Mouse (Mus musculus): ENCODE data around the gene Trex1.

Gene Trex1

DNA sequence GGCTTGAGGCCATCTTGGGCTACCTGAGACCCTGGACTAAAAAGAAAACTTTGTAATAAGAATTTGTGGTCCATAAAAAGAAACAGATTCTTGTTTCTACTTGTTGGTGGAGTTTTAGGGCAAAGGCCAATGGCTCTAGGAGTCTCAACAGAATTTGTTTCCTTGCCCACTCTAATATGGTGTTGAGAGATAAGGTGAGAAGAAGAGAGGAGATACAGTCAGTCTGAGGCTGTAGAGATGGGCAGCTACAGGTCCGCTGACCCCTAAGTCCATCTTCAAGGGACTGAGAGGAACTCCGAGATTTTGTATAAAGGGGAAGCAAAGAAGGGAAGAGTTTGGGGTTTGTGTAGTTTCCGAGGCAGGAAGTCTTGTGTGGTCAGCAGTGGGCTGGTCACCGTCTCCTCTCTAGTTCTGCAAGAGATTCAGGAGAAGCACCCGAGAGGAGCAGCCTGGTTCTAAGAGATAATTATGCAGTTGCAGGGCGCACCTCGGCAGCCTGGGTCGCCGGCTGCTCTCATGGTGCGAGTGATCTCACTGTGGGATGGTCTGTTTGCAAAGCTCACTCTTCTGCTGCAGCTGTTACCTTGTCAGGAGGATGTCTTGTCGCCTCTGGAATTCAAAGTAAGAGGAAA, 42.4 kb downstream of the Trex1 start:
- no peak for DNase-seq (ENCODE audit: low spot score)

DNA sequence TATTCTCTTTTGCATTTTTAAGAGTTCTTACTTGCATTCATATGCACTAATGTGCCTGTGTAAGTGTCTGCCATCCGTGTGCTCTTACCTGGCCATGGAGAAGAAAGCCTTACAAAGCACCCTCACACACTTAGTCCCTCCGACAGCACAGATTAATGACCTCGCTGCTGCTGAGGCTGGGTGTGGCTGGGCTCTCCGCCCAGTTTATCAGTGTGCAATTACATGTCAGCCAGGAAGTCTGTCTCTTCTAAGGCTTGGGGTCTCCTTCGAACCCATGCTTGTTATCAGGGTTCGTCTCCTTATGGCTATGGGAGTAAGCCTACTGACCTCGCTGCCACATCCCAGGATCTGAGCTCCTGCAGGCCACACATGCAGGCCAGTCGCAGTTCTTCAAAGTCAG, 44.1 kb downstream of the Trex1 start:
- DNase-seq (ENCODE audit: low spot score), result no peak

DNA sequence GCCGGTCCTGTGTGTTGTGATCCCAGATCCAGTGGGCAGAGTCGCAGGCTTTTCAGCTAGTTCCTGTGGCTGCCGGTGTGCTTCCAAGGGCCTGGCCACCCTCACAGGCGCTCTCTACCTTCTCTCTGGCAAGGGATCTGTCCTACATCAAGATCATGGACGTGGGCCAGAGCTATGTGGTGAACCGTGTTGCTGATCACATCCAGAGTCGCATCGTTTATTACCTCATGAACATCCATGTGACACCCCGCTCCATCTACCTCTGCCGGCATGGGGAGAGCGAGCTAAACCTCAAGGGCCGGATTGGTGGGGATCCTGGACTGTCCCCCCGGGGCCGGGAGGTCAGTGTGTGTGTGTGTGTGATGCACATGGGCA, 49.2 kb downstream of the Trex1 start:
- no peak for DNase-seq (ENCODE audit: low spot score)

DNA sequence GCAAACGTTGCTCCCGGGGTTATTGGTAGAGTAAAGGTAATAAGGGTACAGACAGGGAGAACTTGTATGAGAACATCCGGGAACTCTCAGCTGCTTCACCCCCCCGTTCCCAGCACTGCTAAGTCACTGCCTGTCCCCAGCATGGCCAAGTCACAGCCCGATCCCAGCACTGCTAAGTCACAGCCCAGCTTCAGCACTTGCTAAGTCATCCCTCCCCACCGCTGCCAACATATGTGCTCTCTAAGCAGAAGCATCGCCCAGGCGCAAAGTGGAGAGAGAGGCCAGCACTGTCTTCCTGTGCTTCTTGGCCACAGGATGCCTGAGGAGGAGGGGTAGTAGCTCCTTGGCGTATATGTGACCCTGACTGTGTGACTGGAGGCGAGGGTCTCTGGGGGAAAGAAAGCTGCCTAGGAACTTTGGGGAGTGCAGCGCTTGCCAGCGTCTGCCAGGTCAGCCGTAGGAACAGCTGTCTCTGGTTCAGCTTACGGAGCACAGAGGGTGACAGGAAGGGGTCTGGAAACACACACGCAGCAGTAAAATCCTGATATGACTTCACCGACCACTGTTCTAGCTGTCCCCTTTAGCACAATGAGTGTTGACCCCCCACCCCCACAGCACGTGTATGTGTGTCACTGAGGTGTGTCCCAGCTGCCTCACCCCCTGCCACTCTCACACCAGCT, 49.8 kb downstream of the Trex1 start:
- no peak for DNase-seq (ENCODE audit: low spot score)

DNA sequence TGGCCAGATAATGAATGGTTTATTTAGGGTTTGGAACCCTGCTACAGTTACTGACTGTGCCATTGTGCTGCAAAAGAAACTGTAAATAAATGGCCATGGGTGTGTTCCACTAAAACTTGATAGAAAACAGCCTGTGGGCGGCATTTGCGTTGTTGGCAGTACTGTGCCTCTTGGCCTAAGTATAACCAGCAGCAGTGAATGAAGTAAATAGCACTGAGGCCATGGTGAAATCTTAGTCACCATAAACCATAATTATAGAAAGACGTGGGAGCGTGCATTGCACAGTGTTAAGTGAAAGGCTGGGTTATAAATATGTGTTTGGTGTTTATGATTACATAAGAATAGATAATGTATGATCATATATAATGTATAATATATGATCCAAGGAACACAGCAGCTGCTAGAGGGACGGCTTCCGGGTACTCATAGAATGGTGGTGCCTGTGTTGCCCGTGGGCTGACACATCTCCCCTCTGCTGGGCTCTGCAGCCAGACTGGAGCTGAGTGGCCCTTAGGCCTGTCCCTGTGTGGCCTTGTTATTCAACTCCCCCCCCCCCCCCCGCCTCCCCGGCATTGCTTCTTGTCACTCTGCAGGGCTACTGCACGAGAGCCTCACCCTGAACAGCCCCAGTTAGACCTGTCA, 50.4 kb downstream of the Trex1 start:
- DNase-seq (ENCODE audit: low spot score), result no peak

DNA sequence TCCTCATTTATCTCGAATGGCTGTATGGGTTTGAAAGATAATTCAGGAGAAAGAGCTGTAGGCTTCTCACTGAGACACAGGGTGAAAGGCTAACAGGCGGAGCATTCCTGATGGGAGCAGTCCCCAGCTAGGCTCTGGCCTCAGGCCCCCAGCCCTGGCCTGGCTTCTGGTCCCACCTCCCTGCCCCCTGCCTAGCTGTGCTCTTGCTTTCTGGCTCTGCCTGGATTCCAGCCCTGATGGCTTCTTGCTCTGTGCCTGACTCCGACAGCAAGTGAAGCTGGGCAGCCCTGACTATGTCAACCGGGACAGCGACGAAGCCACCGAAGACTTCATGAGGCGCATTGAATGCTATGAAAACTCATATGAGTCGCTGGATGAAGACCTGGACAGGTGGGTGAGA, 51.5 kb downstream of the Trex1 start:
- no peak for DNase-seq (ENCODE audit: low spot score)

All from lung, postnatal 25 days (tissue).